Mouse (Mus musculus) liver, embryonic 16.5 days (tissue): ENCODE measurements around the gene Rnf114. TPM values are rescaled to one million over a fixed set of nuclear protein-coding genes. Genes with fewer than 3 reads are reported as not detected.
A peak's percentile ranks its signal among the peaks of the same experiment; 100 is the strongest.

Source experiments
- ATAC-seq: fragments of 200-750 bp; cut with Nextera tagmentation; 2 replicates; pipeline ENCODE4 v1.8.0; 2017; ENCODE audit warnings: low read depth, mild to moderate bottlenecking, moderate number of reproducible peaks, moderate library complexity
- H3K27ac ChIP-seq: fragments of 300-500 bp; sonication (generic); 2 replicates; pipeline ENCODE4 v1.5.1; 2014; ENCODE audit warnings: mild to moderate bottlenecking, low read length
- H3K27me3 ChIP-seq: fragments of 300-500 bp; sonication (generic); 2 replicates; pipeline ENCODE4 v1.6.1; 2014; ENCODE audit warnings: low read depth, low read length, mixed read lengths; ENCODE audit not compliant: control insufficient read depth, insufficient read depth
- H3K36me3 ChIP-seq: fragments of 300-500 bp; sonication (generic); 2 replicates; pipeline ENCODE4 v1.6.1; 2014; ENCODE audit warnings: mild to moderate bottlenecking; ENCODE audit not compliant: control insufficient read depth, insufficient read depth
- H3K4me1 ChIP-seq: fragments of 300-500 bp; sonication (generic); 2 replicates; pipeline ENCODE4 v1.6.1; 2014; ENCODE audit warnings: low read depth, low read length, mixed read lengths; ENCODE audit not compliant: control insufficient read depth
- H3K4me2 ChIP-seq: fragments of 300-500 bp; sonication (generic); 2 replicates; pipeline ENCODE4 v1.6.1; 2014; ENCODE audit warnings: low read depth, low read length, mixed read lengths
- H3K4me3 ChIP-seq: fragments of 300-500 bp; sonication (generic); 2 replicates; pipeline ENCODE4 v1.5.1; 2014; ENCODE audit warnings: low read depth, mild to moderate bottlenecking, low read length
- H3K9ac ChIP-seq: fragments of 300-500 bp; sonication (generic); 2 replicates; pipeline ENCODE4 v1.6.1; 2014; ENCODE audit warnings: low read depth, low read length
- H3K9me3 ChIP-seq: fragments of 300-500 bp; sonication (generic); replicated peaks from 2 replicates; pipeline ENCODE4 v1.6.1; 2016; ENCODE audit warnings: low read length; ENCODE audit not compliant: control insufficient read depth
- WGBS: fragments of 180-500 bp; shearing (Covaris S2); extraction: QIAGEN DNeasy Blood & Tissue Kit; methylation state at CpG from one replicate; pipeline ENCODE4 v1.1.7; 2014; ENCODE audit not compliant: insufficient replicate concordance; 5-methylcytosine and 5-hydroxymethylcytosine counted together
- polyA plus RNA-seq: library from polyadenylated mRNA; unstranded; fragments of >200 nt; fragmentation: Nextera tagmentation; extraction: Ambion mirVana; gene quantifications from 2 replicates; pipeline ENCODE4 v1.2.1, GENCODE M21; 2015

Rnf114 gene
- polyA plus RNA-seq, 1 experiment from 2014 or later: 36.7 TPM

- H3K27ac ChIP-seq: no peak overlapping the region
- no peaks in the 10 kb centered on the region for H3K4me1 ChIP-seq
- 16% methylated on average over 5 of the region's 5 CpGs for WGBS
- no peaks in the 10 kb centered on the region for H3K27me3 ChIP-seq
- H3K4me3 ChIP-seq: no peak overlapping the region
- H3K4me2 ChIP-seq: no peak overlapping the region
- no peaks in the 10 kb centered on the region for H3K9me3 ChIP-seq
- ATAC-seq: no peak
- H3K36me3 ChIP-seq: no peaks in the 10 kb centered on the region
- H3K9ac ChIP-seq: no peak overlapping the region
Observed at GRCm38 (mm10) chr2:167528278-167528677, 35.8 kb downstream of the Rnf114 start.

GRCm38 (mm10) chr2:167529935-167530513 is 37.6 kb downstream of the Rnf114 start:
- Histone ChIP-seq H3K4me1 (no peaks in the 10 kb centered on the region), H3K4me3 (no peak overlapping the region), H3K36me3 (no peaks in the 10 kb centered on the region), H3K27me3 (no peaks in the 10 kb centered on the region; the same call in 1 of the 2 replicates), H3K9ac (no peak overlapping the region), H3K27ac (no peak overlapping the region), H3K9me3 (no peaks in the 10 kb centered on the region), H3K4me2 (no peak overlapping the region)
- ATAC-seq: no peak
- whole genome bisulfite sequencing: 46% methylated on average over 5 of the region's 5 CpGs

GRCm38 (mm10) chr2:167530536-167530935 is 38.1 kb downstream of the Rnf114 start:
- Histone ChIP-seq H3K4me1 (no peaks in the 10 kb centered on the region), H3K9ac (no peak overlapping the region), H3K4me2 (no peak overlapping the region), H3K9me3 (no peaks in the 10 kb centered on the region), H3K4me3 (no peak overlapping the region), H3K36me3 (no peaks in the 10 kb centered on the region), H3K27me3 (no peaks in the 10 kb centered on the region; the same call in 1 of the 2 replicates), H3K27ac (no peak overlapping the region)
- 67% methylated on average over 4 of the region's 4 CpGs for WGBS
- ATAC-seq: no peak

GRCm38 (mm10) chr2:167532131-167532530 is 39.7 kb downstream of the Rnf114 start:
- H3K27ac ChIP-seq: no peak overlapping the region
- H3K4me2 ChIP-seq: no peak overlapping the region
- ATAC-seq: no peak
- WGBS: 17% methylated on average over 13 of the region's 13 CpGs
- H3K36me3 ChIP-seq: no peaks in the 10 kb centered on the region
- H3K27me3 ChIP-seq: peaks cover 14% of the 10 kb centered on the region
- no peak overlapping the region for H3K9ac ChIP-seq
- H3K4me3 ChIP-seq: no peak overlapping the region
- H3K9me3 ChIP-seq: no peaks in the 10 kb centered on the region
- no peaks in the 10 kb centered on the region; the same call in 1 of the 2 replicates for H3K4me1 ChIP-seq

- Histone ChIP-seq H3K4me3 (no peak overlapping the region), H3K36me3 (no peaks in the 10 kb centered on the region), H3K27ac (no peak overlapping the region), H3K9me3 (no peaks in the 10 kb centered on the region), H3K27me3 (peaks cover 31% of the 10 kb centered on the region), H3K4me1 (peaks cover 8% of the 10 kb centered on the region), H3K9ac (no peak overlapping the region), H3K4me2 (no peak overlapping the region)
- no peak for ATAC-seq
Observed at GRCm38 (mm10) chr2:167533880-167534279, 41.4 kb downstream of the Rnf114 start.

GRCm38 (mm10) chr2:167536320-167536945 is 44.0 kb downstream of the Rnf114 start:
- Histone ChIP-seq H3K4me3 (no peak overlapping the region), H3K27me3 (peaks cover 49% of the 10 kb centered on the region), H3K4me1 (peaks cover 8% of the 10 kb centered on the region), H3K27ac (no peak overlapping the region), H3K4me2 (no peak overlapping the region), H3K36me3 (no peaks in the 10 kb centered on the region), H3K9ac (no peak overlapping the region), H3K9me3 (no peaks in the 10 kb centered on the region)
- ATAC-seq: no peak
- WGBS: 23% methylated on average over 10 of the region's 10 CpGs

GRCm38 (mm10) chr2:167537476-167538297 is 45.2 kb downstream of the Rnf114 start, which contains the start of gene Snai1:
Gene Snai1, plus strand, starts transcription at chr2:167538195.
- peaks cover 8% of the 10 kb centered on the region for H3K4me1 ChIP-seq
- H3K36me3 ChIP-seq: no peaks in the 10 kb centered on the region
- peak; percentile 95 for ATAC-seq
- peaks cover 49% of the 10 kb centered on the region for H3K27me3 ChIP-seq
- peak within 1 kb of the TSS; percentile 70 for H3K4me2 ChIP-seq
- H3K27ac ChIP-seq: no peak within 1 kb of the TSS
- WGBS: under 1% methylated on average over 54 of the region's 58 CpGs
- H3K9me3 ChIP-seq: no peaks in the 10 kb centered on the region
- H3K4me3 ChIP-seq: peak within 1 kb of the TSS; percentile 56
- peak within 1 kb of the TSS; percentile 57 for H3K9ac ChIP-seq

GRCm38 (mm10) chr2:167538671-167539306 is 46.3 kb downstream of the Rnf114 start:
- Histone ChIP-seq H3K36me3 (no peaks in the 10 kb centered on the region), H3K4me1 (peaks cover 8% of the 10 kb centered on the region), H3K27me3 (peaks cover 49% of the 10 kb centered on the region), H3K9me3 (no peaks in the 10 kb centered on the region), H3K4me3 (peak overlapping the region; percentile 56), H3K4me2 (peak overlapping the region; percentile 70), H3K27ac (no peak overlapping the region), H3K9ac (peak overlapping the region; percentile 28; the same call in 1 of the 2 replicates)
- ATAC-seq: no peak
- WGBS: 40% methylated on average over 34 of the region's 34 CpGs
